Mouse (Mus musculus): ENCODE measurements around the gene Cdca5.
A peak's percentile ranks its signal among the peaks of the same experiment; 100 is the strongest.
"Not testable (repeated sequence)": the region's sequence is repeated elsewhere in the genome, so short reads cannot be mapped to it uniquely, and the experiment has no call there.

Cdca5 gene

DNA sequence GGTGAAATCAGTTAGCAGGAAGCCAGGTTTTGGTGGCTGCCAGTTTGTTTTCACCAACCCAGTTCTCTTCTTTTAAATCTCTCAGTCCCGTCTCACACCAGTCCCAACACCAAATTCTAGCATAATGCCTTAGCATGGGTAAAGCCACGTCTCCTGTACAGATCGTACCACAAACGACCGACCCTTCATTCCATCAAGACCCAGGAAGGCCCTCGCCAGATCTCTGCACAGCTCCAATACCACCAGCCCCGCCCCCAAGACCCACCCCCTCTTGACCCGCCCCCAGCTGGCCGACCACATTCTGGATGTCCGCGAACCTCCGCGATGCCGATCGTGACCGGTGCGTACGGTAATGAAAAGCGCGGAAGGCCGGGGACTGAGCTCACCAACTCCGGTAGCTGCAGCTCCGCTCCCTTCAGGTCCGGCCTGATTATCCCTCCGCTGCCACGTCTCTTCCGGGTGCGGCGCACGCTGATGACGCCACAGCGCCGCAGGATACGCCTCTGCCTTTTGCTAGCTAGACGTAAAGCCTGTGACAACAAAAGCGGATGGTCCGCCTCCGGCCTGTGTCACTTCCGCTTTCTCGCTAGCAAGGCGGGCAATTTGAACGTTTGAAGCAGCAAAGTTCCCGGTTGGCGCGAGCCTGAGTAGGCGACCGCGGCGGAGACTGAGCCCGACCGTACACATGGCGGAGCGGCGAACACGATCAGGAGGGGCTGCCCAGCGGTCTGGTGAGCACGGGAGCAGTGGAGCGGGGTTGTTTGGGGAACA is at the start of gene Cdca5, which contains the start of gene Zfpl1:
Cdca5 (plus strand) TSS at position 506 of the 771 bp plus-strand sequence.
Zfpl1 (minus strand) TSS at position 479 of the 771 bp plus-strand sequence.
- peak; percentile 76; the same call in 1 of the 2 replicates for ATAC-seq (ENCODE audit: insufficient number of reproducible peaks, low FRiP score, low TSS enrichment)

DNA sequence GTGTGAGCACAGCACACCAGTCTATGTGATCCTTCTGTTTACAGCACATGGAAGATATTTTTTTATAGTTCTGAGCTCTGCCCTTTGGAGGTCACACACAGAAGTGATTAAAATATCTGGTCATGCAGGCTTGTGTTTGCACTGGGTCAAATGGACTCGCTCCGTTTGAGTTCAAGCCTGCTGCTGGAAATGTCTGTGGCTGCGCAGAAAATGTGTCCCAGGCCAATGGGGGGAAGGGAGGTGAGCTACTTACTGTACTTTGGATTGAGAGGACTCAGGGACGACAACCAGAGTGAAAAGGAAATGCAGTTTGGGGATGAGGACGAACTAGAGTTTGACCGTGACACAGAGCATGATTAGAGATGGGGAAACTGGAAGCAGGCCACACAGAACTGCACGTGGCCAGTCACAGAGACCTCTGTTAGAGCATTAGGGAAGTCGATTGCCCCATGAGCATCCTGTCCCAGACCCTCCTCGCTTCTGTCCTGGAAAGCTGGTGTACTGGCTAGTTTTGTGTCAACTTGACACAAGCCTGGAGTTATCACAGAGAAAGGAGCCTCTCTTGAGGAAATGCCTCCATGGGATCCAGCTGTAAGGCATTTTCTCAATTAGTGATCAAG is 48.7 kb upstream of the Cdca5 start:
- no peak for ATAC-seq (ENCODE audit: insufficient number of reproducible peaks, low FRiP score, low TSS enrichment)

DNA sequence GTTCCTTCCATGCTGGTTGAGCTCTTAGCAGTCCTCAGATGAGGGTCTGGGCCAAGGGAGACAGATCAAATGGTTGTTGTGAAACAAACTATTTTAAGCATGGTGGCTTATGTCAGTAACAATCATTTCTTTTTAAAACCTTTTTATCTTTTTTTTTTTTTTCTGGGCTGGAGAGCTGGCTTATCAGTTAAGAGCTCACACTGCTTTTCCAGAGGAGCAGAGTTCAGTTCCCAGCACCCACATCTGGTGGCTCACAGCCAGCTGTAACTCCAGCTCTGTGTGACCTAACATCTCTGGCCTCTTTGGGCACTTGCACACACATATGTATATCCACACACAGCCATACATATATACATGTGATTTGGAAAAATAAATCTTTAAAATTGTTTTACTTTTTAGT is 47.1 kb upstream of the Cdca5 start:
- no peak for ATAC-seq (ENCODE audit: insufficient number of reproducible peaks, low FRiP score, low TSS enrichment)

DNA sequence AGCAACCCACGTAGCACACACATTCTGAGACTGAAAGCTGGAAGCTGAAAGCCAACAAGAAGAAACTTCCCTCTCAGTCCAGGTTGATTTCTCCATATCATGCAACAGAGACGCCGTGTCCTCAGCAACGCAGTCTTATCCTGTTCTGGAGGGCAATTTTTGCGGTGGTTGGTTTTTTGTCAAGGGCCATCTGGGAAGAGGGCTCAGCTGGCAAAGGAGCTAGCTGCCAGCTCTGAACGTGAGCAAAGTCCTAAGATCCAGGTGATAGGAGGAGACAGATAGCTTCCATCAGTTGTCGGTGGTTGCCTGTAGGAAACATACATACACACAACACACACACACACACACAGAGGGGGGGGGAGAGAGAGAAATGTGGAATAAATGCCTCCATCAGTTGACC is 46.5 kb upstream of the Cdca5 start:
- ATAC-seq (ENCODE audit: insufficient number of reproducible peaks, low FRiP score, low TSS enrichment): no peak

DNA sequence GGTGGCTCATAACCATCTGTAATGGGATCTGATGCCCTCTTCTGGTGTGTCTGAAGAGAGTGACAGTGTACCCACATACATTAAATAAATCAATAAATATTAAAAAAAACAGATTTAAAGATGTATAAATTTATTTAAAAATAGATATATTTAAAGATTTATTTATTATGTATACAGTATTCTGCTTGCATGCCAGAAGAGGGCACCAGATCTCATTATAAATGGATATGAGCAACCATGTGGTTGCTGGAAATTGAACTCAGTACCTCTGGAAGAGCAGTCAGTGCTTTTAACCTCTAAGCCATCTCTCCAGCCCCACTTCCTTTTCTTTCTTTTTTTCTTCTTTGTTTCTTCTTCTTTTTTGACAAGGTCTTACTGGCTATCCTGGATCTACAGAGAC is 44.8 kb upstream of the Cdca5 start:
- no peak for ATAC-seq (ENCODE audit: insufficient number of reproducible peaks, low FRiP score, low TSS enrichment)

GRCm38 (mm10) chr19:6042293-6042692 is 42.5 kb upstream of the Cdca5 start:
- no peak for ATAC-seq (ENCODE audit: insufficient number of reproducible peaks, low FRiP score, low TSS enrichment)

DNA sequence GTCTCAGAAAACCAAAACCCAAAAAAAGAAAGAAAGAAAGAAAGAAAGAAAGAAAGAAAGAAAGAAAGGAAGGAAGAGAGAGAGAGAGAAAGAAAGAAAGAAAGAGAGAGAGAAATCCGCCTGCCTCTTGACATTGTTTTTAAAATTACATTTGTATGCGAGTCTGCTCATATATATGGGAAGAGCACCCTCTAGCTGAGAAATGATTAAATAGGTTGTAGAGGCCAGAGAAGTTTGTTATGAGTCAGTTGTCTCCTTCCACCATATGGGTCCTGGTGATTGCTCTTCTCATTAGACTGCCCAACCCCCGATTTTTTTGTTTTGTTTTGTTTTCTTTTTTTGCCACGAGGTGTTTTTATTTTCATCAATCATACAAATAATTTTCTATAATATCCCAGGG is 40.7 kb upstream of the Cdca5 start:
- not testable (repeated sequence) for ATAC-seq (ENCODE audit: insufficient number of reproducible peaks, low FRiP score, low TSS enrichment)

DNA sequence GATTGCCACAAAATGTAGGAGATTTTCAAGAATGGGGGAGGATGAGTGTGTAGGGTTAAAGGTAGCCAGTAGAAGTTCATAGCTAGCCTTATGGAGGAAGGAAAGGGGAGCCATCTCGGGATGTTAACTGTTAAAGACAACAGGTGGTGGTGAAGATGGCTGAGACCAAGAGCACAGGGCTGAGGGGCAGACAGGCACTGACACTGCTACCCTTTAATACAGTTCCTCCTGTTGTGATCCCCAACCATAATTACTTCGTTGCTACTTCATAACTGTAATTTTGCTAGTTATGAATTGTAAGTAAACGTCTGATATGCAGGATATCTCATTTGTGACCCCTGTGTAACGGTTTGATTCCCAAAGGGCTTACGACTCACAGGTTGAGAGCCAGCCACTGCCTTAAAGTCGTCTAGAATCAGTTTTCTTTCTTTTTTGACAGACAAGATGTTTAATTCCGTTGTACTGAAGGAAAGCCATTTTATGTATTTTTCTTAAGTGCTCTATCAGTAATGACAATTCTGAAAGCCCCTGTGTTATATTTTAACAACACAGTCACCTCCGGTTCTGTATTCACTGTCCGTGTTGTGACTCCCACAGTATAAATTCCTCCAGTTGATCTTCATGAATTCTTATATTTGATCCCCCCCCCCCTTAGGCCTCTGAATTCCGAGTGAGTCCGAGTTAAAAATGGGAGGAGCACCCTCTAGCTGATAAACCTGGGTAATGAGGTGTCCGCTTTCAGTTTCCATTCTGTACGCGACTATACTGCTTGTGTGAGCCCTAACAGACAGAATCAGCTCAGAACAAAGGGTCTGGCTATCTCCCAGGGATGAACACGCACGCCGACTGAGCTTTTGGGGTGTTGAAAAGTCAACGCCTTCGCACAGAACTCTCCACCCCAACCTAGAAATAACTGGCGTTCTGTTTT is 39.2 kb upstream of the Cdca5 start:
- 0 out of 2 replicates have a peak, but pooled peaks have one; percentile 3 for ATAC-seq (ENCODE audit: insufficient number of reproducible peaks, low FRiP score, low TSS enrichment)

GRCm38 (mm10) chr19:6046294-6047153 is 38.3 kb upstream of the Cdca5 start, which contains the start of gene Syvn1:
Syvn1 (plus strand) TSS chr19:6046576.
- ATAC-seq (ENCODE audit: insufficient number of reproducible peaks, low FRiP score, low TSS enrichment): peak; percentile 89

GRCm38 (mm10) chr19:6047154-6047898 is 37.5 kb upstream of the Cdca5 start:
- peak; percentile 4; the same call in 1 of the 2 replicates for ATAC-seq (ENCODE audit: insufficient number of reproducible peaks, low FRiP score, low TSS enrichment)

- no peak for ATAC-seq (ENCODE audit: insufficient number of reproducible peaks, low FRiP score, low TSS enrichment)
Observed at GRCm38 (mm10) chr19:6047899-6048166, 37.0 kb upstream of the Cdca5 start.

GRCm38 (mm10) chr19:6048681-6049410 is 35.9 kb upstream of the Cdca5 start:
- ATAC-seq (ENCODE audit: insufficient number of reproducible peaks, low FRiP score, low TSS enrichment): no peak

DNA sequence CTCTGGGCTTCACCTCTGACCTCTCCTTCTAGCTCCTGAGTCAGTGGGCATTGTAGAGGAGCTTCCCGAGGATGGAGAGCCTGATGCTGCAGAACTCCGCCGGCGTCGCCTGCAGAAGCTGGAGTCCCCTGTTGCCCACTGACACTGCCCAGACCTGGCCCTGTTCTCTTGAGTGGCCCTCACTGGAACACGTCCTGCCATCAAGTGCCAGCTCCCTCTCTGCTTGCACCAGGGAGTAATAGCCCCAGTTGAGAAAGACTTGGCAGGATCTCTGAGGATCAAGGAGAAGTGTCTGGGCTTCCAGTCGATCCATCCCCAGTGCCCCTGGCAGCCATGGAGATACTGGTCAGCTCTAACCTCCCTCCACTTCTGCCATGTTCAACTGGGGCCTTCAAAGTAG is 32.3 kb upstream of the Cdca5 start:
- no peak for ATAC-seq (ENCODE audit: insufficient number of reproducible peaks, low FRiP score, low TSS enrichment)

GRCm38 (mm10) chr19:6054296-6054695 is 30.5 kb upstream of the Cdca5 start:
- ATAC-seq (ENCODE audit: insufficient number of reproducible peaks, low FRiP score, low TSS enrichment): no peak

DNA sequence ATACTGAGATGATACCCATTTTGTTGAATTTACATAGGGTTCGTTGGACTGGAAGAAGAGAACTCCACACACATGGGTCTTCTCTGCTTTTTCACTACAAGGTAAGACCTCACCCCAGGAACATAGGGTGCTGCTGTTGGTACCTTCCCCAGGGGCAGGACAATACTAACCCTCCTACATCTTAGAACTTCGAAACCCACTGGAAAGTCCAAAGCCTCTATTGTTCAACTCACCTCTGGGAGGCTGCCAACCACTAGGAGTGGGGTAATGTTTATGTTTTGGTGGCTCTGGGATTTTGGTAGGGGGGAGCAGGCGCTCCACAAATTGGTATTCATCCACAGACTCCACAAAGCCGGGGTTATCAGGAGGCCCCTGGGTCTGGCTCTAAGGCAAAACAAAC is 28.1 kb upstream of the Cdca5 start:
- ATAC-seq (ENCODE audit: insufficient number of reproducible peaks, low FRiP score, low TSS enrichment): no peak

DNA sequence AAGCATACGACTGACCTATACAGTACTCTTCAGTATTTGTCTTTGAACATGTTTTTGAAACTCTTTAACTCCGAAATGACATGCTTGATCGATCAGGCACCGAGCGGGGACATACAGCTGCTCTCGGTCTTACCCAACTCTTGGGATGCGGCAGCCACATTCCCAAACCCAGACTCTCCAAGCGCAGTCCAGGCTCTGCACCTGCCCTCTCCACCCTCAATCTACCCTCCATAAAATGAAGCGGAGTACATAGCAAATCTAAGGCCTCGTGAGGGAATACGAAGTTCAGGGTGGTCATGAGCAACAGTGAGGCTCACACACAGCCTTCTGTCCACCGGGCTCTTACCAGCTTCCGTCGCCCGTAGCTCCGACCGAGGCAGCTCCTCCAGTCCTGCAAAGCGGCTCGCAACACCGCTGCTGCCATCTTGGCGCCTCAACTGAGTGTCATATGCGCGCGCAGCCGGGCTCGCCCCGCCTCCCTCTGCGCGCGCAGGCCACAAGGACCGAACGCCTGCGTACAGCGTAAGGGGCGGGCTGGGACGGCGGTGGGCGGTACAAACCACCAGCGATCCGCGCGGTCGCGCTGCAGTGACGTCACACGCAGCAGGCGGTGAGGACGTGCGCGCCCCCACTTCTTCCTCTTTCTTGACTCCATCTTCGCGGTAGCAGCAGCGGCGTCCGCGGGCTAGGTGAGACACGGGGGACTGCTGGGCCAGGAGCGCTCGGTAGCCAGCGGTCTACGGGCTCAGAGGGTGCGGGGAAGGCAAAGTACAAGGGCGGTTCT is 27.3 kb upstream of the Cdca5 start, which contains the start of the genes Mrpl49 and Fau:
Mrpl49 (minus strand) TSS at position 473 of the 784 bp plus-strand sequence.
Fau (plus strand) TSS at position 532 of the 784 bp plus-strand sequence.
- ATAC-seq (ENCODE audit: insufficient number of reproducible peaks, low FRiP score, low TSS enrichment): peak; percentile 77; the same call in 1 of the 2 replicates

DNA sequence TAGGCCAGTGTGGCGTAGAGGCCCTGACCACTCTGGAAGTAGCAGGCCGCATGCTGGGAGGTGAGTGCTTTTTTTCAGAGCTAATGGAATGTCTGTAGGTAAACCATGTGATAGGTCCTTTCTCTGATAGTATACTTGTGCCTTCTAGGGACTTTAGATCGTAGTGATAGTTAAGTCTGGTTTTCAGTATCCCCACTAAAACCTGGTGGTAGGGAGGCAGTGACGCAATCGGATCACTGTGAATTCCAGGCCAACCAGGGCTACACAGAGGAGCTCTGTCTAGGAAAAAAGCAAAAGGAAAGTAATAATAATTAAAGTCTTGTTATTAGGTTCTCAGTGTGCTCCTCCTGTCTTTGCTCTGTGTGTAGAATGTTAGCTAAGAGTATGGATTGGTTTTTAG is 26.3 kb upstream of the Cdca5 start:
- no peak for ATAC-seq (ENCODE audit: insufficient number of reproducible peaks, low FRiP score, low TSS enrichment)

- no peak for ATAC-seq (ENCODE audit: insufficient number of reproducible peaks, low FRiP score, low TSS enrichment)
Observed at GRCm38 (mm10) chr19:6058966-6059365, 25.8 kb upstream of the Cdca5 start.

All from cerebellum, adult (tissue).